Mouse (Mus musculus): ENCODE data around the gene Aldh1l1.

Aldh1l1 gene

DNA sequence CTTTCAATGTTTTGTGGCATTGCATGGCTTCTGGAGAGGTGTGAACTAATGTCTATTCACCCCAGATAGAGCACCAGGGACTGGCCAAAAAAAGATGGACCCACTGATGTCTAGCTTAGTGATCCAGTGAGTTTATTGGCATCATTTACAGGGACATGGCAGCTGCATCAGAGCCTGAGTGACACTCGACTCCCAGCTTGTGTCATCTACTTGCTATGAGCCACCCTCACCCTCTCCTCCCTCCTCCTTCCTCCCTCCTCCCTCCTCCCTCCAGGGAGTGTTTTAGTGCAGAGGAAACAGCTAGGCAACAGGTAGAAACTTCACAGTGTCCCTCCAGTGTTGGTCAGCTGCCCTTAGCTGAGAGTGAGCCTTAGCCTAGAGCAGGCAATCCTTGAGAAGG, 108.7 kb downstream of the Aldh1l1 start:
- no peak for DNase-seq (ENCODE audit: low spot score)

DNA sequence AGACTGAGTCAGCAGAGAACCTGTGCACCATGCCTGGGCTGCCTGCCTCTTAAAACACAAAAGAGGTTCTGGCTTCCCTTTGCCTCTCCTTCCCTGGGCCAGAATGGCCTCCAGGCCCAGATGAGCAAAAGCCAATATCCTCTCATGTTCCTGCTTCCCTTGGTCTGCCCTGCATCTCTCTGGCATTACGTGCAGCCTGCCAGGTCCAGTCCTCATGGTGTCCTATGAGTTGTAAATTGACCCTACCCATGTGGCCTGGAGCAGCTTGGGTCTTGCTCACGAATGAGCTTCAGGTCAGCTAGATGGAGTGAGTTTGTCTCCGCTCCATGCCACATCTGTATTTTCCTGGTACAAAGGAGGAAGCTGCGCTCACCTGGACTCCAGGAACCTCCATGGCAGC, 110.8 kb downstream of the Aldh1l1 start:
- DNase-seq (ENCODE audit: low spot score) = no peak

DNA sequence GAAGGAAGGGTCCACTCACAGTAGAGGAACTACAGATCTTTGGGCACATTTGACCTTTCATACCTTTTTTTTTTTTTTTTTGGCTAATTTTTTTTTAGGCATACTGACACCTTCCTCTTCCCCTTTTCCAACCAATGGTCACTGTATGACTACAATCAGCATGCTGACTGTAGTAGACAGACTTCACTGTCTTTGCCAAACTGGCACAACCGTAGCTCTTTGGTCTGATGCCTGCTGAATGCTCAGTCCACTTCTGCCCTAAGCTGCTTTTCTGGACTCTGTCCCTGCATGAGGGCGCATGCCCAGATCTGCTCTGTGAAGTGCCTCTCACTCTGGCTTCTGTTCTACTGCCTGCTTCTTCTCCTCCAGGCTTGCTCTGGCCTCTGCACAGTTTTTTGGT, 111.4 kb downstream of the Aldh1l1 start:
- no peak for DNase-seq (ENCODE audit: low spot score)

DNA sequence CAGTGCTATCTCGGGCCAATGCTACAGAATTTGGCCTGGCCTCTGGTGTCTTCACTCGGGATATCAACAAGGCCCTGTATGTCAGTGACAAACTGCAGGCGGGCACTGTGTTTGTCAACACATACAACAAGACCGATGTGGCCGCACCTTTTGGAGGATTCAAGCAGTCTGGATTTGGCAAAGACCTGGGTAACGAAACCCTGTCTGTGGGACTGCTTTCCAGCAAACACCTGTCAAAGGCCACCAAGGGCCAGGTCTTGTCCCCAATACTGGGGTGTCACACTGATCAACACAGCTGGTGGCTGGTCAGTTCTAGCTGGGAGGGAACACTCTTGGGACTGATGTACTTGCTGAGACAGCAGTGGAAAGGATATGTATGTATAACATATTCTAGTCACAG, 112.0 kb downstream of the Aldh1l1 start:
- DNase-seq (ENCODE audit: low spot score) = no peak

DNA sequence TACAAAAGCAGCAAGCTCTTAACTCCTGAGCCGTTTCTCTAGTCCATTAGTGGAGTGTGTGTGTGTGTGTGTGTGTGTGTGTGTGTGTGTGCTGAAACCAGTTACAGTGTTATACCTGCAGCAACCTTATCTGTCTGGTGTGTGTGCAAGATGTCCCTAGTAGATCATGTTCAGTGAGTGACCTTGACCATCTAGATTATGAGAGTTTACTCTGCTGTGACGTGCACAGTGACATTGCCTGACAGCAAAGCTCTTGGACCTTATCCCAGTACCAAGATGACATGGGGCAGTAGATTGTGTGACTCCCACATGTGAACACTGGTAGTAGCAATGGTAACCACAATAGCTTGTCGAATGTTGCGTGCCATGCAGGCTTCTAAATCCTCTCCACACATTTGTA, 114.1 kb downstream of the Aldh1l1 start:
- DNase-seq (ENCODE audit: low spot score) = no peak

DNA sequence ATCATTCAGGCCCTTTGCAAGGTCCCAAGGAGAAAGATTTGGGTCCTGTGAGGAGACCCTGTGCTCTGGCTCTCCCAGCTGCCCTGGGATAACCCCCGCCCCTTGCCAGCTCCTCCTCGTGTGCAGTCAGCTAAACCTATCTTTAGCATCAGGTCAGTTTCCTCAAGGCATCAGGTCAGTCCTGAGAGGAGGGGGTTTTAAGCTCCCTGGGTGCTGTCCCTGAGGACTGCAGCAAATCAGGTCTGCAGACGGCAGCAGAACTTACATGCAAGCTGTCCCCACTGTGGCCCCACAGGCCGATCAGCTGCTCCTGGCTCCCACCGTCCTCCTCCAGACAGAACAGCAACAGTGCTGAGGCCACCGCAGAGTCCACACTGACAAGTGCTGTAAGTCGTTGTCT, 115.5 kb downstream of the Aldh1l1 start:
- no peak for DNase-seq (ENCODE audit: low spot score)

DNA sequence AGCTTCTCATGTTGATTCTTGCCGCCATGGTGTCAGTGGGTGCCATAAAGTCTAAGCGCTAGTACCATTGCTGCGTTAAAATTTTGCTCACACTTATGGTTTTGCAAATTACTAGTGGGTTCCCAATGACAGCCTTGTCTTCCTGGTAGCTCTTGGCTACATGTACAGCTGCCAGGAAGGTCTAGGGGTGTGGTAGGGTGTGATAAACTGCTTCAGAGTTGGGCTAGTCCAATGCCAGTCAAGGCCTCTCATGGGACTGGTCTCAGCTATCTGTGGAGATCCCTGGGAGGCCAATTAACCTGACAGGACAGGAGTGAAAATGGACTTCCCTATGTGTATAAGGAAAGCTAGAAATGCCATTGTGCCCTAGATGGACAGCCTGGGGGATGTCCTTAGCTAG, 116.1 kb downstream of the Aldh1l1 start:
- DNase-seq (ENCODE audit: low spot score) = no peak

DNA sequence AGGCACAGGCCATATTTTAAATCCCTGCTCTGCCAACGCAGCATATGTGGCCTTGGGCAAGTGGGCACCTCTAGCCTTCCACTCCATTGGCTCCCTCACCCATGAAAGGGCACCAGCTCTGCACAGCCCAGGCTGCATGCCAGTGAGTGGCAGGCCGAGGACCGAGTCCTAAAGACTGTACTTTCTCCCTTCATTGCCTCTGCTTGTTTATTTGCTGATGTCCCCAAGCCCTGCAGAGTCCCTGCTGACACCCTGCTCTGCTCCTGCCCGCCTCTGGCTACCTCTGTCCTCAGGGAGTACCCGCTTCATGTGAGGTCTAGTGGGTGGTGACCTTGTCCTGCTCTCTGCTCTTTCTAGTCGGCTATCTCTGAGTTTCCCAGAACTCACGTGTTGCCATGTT, 116.9 kb downstream of the Aldh1l1 start:
- no peak for DNase-seq (ENCODE audit: low spot score)

DNA sequence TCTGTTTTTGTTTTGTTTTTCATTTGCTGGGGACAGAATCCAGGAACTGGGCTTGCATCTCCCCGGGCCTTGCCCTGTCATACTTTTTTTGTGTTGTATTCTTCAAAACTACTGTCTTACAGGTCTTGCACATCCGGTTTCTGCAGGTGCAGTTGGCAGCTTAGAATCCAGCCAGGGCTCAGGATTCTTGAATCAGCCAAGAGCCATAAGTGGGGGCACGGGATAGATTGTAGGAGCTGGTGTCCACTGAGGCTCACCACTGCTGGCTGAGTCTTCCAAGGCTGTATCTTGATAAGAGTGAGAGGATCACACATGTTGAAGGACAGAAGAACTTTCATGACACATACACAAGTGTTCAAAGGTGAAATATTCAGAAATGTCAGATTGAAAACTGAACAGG, 117.9 kb downstream of the Aldh1l1 start:
- DNase-seq (ENCODE audit: low spot score) = no peak

DNA sequence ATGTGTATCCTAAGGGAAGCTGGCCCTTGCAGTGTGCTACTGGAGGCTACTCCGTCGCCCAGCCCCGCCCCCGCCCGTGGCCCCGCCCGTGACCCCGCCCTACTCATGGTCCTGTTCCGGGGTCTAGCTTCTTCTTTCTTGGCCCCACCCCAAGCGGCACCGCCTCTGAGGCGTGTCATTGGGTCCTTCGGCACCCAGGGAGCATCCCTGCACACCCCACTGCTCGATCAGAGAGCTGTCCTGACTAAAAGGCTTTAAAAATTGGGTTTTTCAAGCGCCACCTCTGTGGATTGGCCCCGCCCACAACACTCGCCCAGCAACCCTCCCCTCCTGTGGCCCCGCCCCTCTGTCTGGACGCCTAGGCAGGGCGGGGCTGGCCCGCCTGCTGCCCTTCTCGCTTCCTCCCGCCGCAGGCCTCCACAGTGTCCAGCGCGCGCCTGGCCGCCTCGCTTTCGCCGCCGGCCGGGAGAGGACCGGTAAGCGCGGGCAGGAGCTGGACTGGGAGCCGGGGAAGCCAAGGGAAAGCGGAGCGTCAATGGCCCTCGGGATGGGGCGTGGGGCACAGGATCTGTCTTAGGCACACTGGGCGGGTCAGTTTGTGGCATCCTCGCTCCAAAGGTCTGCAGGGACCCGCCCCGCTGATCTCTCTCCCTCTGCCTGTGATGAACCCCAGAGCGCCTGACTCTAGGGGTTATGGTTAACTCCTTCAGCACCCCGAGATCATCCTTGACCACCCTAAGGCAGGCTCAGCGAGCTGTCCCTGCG, 118.5 kb downstream of the Aldh1l1 start, which contains the start of gene Slc41a3:
Gene Slc41a3, plus strand, starts transcription at position 193 of the 765 bp plus-strand sequence.
- peak; percentile 75 for DNase-seq (ENCODE audit: low spot score)

DNA sequence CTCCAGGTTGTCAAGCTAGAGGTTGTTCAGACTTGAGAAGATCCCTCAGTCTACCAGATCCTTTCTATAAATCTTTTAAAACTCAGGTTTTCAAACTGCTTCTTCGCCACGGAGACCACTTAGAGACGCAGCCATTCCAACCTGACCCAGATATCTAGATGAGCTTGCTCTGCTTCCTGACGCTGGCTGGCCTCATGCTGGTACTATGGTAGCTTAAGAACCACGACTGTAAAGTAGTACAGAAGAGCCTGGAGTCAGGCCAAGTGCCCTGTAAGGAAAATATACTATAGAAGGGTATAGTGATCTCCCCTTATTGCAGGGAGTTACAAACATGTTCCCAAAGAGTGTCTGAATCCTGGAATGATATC, 119.1 kb downstream of the Aldh1l1 start:
- no peak for DNase-seq (ENCODE audit: low spot score)

DNA sequence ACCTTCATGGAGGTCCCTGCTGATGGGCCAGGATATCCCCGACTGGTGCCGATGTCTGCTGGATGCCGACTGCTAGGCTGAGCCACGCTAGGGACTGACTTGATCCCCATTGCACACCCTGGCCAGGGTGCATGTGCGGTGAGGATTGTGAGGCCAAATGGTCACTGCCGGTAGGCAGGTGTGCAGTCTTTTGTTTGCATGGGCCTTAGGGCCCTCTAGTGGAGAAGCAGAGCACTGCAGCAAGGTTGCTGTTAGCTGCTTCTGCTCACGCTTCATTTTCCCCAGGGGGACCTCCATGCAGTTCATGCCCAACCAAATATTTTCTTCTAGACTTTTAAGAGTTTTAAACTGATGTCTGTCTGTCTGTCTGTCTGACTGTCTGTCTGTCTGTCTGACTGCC, 120.3 kb downstream of the Aldh1l1 start:
- peak; percentile 41 for DNase-seq (ENCODE audit: low spot score)

DNA sequence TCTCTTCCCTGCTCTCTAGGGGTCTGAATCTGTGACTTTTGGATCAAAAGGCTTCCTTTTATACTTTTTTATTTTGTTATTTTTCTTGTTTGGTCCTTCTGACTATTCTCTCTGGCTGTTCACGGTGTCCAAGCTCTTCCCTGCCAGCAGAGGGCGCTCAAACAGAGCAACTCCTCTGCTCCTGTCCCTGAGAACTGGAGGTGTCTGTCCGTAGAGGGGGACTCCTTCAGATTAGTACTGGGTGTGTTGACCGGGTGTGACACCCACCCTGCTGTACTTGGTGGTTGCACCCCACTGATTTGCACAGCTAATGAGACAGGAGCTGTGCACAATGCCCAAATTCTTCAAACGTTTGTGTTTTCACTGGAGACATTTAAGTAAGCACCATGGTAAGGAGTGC, 121.0 kb downstream of the Aldh1l1 start:
- no peak for DNase-seq (ENCODE audit: low spot score)

DNA sequence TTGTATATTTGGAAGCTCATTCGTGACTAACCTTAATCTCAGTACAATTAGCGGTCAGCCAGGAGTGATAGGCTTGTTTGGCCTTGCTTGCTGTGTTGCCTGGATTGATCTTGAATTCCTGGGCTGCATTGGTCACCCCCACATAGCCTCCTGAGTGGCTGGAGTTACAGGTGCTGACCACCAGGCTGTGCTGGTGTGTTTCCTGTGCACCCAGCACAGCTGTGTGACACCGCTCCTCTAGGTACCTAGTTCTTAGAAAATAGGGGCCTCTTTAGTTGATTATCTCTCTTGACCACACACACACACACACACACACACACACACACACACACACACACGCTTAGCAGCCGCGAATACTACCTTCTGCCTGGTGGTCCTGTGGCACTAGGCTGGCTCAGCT, 122.0 kb downstream of the Aldh1l1 start:
- DNase-seq (ENCODE audit: low spot score) = no peak

DNA sequence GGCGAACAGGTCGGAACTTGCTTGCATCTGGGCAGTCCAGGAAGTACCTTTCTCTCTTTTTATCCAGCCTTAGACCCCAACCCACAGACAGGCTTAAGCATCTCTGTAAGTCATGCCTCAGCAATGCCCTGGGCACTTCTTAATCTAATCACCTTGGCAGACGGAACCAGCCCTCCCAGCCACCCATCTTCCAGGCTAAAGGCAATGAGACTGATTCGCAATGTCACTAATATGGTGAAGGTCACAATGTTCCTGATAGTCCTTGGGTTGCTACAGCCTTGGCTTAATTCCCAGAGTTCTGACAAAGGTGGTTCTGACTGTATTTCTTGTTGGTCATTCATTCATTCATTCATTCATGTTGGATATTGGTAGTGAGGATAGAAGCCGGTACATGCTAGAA, 124.0 kb downstream of the Aldh1l1 start:
- no peak for DNase-seq (ENCODE audit: low spot score)

DNA sequence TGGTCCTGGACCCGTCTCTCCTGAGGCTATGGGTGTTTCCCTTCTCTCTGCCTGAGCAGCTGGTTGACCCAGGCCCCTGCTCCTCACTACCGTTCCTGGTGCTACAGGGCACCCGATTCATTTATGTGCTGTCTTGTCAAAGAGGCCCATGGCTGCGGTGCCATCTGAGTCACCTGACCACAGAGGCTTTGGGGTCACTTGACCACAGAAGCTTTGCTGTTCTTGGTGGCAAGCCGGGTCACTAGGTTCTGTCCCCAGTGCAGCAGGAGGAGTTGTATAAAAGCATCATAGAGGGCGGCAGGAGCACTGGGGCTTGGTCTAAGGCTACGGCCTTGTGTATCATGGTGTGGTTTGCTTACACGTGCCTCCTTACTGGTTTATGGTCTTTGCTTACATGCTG, 127.0 kb downstream of the Aldh1l1 start:
- no peak for DNase-seq (ENCODE audit: low spot score)

DNA sequence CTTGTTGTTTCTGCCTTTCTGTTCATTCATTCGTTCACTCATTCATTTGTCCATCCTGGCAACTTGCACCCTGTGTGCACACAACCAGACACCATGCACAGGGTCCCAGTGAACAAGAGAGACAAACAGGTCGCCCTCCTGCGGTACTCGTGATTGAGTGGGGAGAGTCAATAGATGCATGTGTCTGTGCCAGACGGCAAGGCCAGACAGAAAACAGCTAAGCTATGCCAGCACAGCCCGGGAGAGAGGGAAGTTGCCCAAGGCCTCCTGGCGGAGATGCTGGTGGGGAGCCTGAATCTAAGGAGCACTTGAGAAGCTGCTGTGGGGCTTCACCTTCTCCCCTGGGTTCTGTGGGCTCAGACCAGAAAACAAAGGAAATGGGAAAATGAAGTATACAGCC, 129.1 kb downstream of the Aldh1l1 start:
- no peak for DNase-seq (ENCODE audit: low spot score)

DNA sequence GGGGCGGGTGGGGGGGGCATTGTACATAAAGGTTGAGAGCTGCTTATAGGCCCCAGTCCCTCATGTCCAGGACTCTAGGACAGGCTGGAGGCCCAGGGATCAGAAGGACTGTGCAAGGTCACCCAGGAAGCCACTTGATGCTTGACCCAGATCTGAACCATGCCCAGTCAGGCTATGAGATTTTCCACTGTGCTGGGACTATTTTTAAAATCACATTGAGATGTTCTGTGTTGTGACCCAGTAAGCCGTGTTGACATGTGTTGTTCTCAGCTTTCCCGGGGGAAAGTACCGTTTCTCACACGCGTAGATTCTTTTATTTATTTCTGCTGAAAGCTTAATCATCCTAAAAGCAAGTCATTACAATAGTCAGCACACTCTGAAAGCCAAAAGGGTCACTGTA, 129.8 kb downstream of the Aldh1l1 start:
- DNase-seq (ENCODE audit: low spot score) = no peak

DNA sequence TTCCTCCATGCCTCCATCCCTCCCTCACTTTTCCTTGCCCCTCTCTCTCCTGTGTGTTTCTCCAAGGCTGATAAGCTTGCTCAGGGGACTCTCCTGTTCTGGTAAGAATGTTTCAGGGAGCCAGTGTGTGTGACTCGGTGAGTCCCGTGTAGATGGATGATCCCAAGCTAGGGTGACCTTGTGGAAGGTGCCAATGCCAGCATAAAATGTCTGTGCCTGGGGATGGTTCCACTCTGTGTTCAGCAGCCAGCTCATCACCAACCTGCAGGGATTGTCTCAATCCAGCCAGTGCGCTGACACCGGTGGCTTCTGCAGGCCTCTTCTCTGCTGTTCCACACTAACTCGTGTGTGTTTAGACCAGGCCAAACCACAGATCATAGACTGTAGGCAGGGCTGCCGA, 130.3 kb downstream of the Aldh1l1 start:
- no peak for DNase-seq (ENCODE audit: low spot score)

DNA sequence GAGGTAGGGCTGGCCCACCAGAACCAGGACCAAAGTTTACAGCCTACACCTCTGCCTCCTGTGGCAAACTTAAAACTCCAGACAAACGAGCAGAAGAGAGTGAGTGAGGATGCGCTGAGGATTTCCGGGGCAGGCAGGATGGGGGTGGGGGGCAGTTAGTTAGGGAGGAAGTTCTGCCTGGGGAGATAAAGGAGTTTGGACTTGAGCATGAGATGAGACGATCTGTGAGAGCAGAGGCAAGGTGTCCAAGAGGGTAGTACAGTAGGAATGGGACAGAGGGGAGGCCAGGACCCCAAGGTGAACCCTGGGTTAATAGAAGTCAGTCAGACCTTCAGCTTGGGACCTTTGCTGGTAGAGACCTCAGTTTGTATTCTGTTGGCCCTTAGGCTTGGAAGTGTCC, 132.0 kb downstream of the Aldh1l1 start:
- DNase-seq (ENCODE audit: low spot score) = no peak

DNA sequence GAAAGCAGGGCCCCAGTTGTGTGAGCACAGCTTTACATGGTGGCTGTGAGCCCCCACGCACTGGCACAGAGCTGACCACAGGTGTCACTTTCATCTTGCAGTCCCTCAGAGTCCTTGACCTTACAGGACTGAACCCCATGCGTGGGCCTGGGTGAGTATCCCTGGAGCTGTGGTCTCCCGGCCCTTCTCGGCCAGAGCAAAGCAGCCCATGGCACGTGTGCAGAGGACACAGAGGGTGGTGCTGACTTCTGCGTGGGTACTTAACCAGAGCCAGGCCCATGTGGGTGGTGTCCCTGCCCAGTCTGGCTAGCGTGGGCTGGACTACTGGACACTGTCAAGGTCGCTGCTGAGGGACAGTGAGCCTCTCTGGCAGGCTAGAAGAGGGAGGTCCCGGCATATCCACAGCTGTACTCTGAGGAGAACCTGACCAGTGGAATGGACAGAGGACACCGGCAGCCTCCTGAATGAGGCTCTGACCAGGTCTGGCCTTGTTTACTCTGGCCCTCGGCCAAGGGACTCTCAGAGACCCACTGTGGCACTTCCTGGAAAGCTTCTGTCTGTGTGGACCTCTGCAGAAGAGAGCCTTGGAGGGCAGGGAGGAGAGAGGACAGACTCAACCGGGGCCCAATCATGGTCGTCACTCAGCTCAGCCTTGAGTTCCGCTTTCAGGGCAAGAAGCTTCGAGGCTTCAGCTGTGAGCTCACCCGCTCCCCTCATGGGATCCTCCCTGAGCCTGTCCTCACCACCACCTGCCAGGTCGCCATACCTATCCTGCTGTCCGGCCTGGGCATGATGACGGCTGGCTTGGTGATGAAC, 132.8 kb downstream of the Aldh1l1 start:
- DNase-seq (ENCODE audit: low spot score) = no peak

DNA sequence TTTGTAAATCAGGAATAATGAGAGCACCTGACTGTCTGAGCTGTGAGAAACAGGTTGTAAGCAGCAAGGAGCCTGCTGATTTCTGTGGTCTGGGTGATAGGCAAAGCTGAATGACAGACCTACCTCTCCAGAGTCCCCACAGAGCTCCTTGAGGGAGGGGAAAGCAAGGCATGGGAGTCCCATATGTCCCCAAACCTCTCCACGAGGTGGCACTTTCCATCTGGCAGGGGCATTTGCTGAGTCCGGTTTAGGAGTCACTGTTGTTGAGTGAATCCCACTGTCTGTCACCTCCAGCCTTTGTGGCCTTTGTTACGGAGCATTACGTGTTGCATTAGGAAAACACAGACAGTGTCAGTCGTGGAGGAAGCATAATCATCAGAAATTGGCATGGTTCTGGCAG, 133.7 kb downstream of the Aldh1l1 start:
- DNase-seq (ENCODE audit: low spot score) = no peak

DNA sequence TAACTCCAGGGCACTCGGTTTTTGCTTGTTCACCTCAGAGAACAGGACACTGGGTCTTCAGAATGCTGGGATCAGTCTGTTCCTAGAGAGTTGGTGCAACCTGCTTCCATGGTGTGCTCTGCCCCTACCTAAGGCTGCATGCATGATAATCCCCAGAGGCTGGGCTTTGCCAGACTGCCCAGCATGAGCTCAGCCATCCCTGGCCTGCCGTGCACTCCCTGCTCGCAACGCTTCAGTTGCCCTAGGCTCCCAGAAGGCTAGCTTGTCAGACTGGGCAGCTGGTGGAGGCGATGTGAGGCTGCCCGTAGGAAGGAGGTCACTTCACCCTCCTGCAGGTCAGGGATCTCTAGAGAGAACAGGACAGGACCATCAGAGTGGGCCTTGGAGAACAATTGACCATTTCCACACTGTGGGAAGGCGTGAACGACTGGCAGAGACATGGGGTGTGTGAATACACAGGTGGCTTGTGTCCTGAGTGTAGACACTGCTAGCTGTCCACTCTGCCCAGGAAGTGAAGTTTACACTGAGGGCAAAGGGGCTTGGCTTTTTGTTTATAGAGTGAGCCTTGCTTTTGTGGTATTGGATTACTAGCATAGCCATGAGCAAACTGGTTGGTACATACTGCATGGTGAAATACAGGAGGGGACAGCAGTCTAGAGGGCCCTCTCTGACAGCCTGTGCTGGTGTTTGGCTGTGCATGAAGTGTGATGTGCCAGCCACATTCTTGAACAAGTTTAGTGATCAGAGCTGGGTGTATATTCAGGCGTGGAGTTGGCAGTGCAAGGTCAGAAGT, 134.8 kb downstream of the Aldh1l1 start:
- no peak for DNase-seq (ENCODE audit: low spot score)
